Mouse (Mus musculus) kidney, postnatal 14 days (tissue): Measurements from ENCODE around the gene Mad2l2.
"Not testable (repeated sequence)": the region's sequence is repeated elsewhere in the genome, so short reads cannot be mapped to it uniquely, and the experiment has no call there.

Experiments used
- DNase-seq: peaks from one replicate; pipeline ENCODE4 v3.0.0; 2022; ENCODE audit warnings: mixed read lengths

Mad2l2 gene

DNA sequence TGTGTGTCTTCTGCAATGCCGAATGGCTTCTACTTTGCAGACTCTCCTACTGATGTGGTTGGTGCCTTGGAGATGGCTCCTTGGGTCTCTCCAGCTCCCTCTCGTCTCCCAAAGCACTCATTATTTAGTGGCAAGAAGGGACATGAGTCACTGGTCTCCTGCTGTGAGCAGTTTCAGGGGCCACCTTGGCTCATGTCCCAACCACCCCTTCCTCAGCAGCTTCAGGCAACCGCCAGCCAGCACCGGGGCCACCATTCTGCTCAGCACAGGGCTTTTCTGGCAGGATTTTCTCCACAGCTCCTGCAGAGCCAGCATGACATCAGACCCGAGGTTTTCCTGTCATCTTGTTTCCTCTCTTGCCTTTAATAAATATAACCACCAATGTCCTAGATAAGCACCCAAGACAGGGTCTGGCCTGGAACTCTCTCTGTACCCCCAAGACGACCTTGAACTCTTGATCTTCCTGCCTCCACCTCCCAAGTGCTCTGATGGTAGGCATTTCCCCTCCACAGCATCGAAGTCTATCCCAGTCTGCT is 21.6 kb upstream of the Mad2l2 start:
- DNase-seq: no peak

DNA sequence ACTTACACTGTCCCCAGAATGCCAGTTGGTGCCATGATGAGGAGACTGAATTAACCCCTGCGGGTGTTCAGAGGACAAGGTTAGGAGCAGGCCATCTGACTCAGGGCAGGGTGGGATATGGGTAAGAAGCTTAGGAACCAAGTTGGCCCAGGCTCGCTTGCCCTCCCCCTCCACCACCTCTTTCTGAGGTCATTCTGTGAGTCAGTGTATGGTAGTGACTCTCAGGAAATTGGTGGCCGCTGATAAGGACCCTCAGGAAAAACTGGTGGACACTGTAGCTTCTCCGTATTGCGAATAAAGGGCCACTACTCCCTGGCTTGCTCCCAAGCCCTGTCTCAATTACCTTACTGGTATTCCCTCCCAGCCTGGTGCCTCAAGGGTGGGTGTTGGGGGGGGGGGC is 21.0 kb upstream of the Mad2l2 start:
- no peak for DNase-seq

DNA sequence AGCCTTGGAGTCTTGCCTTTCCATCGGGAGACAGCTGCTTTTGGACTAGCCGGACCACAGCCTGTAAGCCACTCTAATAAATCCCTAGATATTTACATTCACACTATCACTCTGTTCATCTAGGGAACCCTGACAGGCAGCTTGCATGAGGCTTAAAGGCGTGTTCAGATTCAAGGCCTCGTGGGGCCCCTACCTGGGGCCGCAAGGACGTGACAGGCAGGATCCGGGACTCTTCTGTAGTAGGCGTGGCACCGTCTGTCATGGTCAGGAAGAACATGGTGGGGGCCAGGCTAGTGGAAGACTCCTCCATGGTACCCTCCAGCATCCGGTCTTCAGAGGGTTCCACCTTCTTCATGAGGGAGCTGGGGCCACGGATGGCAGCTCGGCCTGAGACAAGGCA is 17.7 kb upstream of the Mad2l2 start:
- no peak for DNase-seq

DNA sequence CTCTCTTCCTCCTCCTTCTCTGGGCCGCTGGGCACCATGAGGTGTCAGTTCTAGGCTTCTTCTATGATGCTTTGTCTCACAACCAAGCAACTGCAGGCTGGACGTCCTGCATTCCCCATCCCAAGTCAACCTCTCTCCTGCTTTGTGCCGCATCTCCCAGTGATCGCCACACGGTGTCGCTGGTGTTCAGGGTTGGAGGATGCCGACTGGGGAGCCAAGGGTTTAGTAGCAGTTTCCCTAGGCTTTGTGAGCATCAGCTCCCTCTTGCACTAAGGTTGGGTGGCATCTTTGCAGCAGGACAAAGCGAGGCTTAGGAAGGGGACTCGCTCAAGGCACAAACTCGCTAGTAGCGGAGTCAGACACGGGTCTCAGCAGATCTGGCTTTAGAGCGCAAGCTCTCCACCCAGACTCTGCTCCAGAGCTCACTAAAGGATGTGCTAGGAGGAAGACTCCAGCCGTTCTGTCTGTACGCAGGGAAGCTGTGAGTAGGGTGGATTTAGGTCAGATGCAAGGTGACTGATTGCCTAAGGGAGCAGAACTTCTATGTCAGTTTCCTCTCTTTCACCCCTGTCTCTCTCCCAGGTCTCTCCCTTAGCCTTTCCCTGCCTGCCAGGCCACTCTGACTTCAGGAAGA is 15.3 kb upstream of the Mad2l2 start:
- DNase-seq: peak; percentile 83

DNA sequence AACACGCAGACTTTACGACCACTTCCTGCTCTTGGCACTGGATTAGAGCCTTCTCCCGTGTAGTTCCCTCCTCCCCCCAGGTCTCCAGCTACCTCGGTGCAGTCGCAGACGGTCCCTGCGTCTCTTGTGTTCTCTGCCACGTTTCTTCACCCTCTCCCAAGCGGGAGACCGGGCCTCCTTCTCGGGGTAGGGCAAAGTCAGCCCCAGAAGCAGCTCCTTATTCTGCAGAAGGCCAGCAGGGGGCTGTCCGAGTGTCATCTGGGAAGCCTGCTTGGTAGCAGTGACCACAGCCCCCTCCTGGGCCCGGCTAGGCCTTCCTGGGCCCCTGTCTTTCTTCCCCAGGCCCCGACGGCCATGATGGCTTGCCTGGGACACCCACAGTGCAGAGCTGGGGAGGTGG is 14.7 kb upstream of the Mad2l2 start:
- peak; percentile 60 for DNase-seq

DNA sequence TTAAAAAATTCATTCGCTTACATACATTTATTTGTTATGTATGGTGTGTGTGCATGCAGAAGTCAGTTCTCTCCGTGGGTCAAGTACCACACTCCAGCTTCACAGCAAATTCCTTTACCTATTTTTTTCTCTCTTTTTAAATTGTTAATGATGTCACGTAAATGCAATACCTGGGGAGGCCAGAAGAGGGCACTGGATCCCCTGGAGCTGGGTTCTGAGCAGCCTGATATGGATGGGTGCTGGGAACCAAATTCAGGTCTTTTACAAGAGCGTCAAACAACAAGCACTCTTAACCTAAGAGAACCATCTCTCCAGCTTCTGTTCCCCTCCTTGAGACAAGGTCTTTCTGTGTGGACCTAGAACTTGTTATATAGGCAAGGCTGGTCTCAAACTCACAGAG is 13.5 kb upstream of the Mad2l2 start:
- DNase-seq: no peak

DNA sequence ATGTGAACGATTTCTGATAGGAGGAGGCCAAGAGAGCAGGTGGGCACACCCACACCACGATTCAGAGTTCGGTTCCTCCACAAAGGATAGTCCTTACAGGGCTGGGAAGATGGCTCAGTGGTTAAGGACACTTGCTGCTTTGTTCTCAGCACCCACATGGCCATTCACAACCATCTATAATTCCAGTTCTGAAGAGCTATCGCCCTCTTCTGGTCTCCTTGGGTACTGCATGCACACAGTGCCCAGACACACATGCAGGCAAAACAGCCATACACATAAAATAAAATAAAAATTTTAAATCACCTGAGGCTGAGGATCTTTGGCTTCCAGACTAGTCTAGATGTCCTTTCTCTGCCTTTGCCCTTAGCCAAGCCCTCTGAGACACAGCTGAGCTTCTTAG is 12.8 kb upstream of the Mad2l2 start:
- DNase-seq: no peak

DNA sequence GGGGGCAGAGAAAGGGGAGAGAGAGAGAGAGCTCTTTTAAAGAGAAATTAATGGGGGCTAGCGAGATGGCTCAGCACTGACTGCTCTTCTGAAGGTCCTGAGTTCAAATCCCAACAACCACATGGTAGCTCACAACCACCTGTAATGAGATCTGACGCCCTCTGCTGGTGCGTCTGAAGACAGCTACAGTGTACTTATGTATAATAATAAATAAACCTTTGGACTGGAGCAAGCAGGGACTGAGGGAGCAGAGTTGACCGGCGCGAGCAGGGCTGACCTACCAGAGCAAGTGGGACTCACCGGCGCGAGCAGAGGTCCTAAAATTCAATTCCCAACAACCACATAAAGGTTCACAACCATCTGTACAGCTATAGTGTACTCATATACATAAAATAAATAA is 10.6 kb upstream of the Mad2l2 start:
- not testable (repeated sequence) for DNase-seq

- DNase-seq: no peak
Observed at GRCm38 (mm10) chr4:148120555-148120954, 9.6 kb upstream of the Mad2l2 start.

- DNase-seq: no peak
Observed at GRCm38 (mm10) chr4:148121362-148121761, 8.8 kb upstream of the Mad2l2 start.

DNA sequence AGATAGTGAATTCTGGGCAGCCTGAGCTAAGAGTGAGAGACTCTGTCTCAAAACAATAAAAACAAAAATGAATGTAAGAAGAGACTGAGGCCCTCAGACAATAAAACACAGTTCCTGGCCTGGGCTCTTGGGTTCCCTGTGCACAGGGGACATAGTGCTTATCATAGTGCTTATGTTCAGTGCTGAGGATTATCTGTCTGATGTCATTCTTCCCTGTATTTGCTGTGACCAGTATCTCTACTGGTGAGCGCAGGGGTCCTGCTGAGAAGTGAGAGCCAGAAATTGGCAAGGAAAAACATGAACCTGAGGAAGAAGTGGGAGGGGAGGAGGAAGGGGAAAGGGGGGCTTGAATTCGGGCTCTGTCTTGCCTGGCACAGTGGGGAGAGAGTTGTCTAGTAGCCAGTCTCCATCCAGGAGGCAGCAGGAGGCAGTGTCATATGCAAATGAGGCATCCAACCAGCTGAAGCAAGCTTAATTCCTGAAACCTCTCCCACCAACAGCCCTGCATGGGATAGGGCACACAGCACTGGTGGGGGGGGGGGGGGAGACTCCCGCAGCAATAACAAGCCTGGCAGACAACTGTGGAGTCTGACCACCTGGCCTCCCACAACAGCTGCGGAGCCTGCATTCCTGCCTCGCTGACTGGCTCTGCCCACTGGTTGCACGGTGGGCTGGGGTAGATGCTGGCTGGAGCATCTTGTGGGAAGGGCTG is 8.0 kb upstream of the Mad2l2 start:
- no peak for DNase-seq

DNA sequence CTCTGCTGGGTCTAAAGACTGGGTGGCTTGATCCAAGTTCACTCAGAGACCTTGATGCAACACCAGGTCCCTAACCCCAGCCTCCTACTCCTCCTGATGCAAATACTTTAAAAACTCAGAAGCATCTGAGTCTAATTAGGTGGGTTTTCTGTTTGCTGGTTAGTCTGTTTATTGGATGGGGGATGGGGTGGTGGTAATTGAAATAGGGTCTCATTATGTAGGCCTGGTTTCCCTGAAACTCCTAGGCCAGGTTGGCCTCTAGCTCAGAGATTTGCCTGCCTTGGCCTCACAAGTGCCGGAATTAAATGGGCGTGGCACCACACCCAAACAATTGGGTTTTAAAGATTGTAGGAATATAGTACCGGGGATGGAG is 7.5 kb upstream of the Mad2l2 start:
- no peak for DNase-seq

GRCm38 (mm10) chr4:148128241-148128640 is 1.9 kb upstream of the Mad2l2 start:
- no peak for DNase-seq

GRCm38 (mm10) chr4:148128672-148129071 is 1.5 kb upstream of the Mad2l2 start:
- no peak for DNase-seq

DNA sequence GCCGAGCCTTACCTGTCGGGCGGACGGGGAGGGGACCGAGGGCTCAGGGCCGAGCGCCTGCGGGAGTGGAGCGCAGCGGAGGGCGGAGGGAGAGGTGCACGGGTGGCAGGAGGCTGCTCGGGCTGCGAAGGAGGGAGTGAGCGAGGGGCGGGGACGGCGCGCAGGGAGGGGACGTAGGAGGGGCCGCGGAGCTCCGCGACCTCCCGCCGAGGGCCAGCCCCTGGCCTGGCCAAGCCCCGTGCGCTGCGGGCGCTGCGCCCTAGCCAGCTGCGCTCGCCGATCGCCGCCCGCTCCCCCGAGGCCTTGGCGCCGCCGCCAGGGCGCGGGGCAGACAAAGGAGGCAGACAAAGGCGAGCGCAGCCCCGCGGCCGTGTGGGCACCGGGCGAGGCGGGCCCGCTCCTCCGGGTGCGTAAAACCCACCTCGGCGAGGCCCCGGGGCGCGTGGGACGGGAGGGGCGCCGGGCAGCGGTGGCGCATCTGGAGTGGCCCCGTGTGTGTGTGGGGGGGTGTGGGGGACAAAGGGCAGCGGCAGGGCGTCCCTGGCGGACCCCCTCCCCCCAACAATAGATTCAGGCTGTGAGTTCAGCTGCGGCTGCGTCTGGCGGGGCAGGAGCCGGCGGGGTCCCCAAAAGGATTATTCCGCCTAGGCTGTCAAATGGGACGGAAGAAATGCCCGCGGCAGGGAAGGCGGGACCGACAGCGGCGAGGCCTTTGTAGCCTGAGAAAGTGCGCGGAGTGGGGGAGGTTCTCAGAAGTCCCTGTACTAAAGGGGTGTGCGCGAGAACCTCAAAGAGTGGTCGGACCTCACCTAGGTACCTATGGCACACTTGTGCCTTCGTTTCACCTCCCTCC is 603 bp downstream of the Mad2l2 start, which contains the start of gene Draxin:
Gene Draxin, minus strand, starts transcription at position 138 of the 853 bp plus-strand sequence.
- peak; percentile 70 for DNase-seq

- DNase-seq: no peak
Observed at GRCm38 (mm10) chr4:148131497-148132081, 1.4 kb downstream of the Mad2l2 start.

GRCm38 (mm10) chr4:148134988-148135387 is 4.8 kb downstream of the Mad2l2 start:
- DNase-seq: no peak

DNA sequence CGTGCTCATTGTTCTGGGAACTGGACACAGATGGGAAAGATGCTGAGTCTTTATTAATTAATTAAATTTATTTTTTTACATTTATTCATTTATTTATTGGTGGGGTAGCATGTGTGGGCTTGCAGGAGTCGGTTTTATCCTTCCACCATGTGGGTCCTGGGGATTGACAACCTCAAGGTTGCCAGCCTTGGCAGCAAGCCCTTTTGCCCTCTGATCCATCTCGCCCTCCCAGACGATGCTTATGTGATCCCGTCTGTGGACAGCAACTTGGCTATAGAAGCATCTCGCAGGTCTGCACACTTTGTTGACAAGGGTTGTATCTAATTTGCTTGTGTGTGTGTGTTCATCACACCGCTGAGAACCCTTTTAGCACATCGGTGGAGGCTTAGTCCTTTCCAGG is 7.3 kb downstream of the Mad2l2 start:
- DNase-seq: no peak

DNA sequence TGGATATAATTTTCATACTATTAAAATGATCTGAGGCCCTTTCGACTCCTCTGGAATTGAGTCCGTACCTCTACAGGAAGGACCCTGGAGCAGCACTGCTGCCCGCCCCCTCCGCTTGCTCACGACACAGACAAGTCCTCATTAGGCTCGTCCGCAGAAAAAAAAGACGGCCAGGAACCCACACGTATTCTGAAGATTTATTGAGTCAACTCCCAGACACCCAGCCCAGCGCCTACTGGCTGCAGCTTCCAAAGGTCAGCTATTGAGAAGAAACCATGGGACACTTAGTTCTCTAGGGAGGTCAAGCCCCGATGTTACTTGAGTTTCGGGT is 9.5 kb downstream of the Mad2l2 start:
- DNase-seq: no peak

- peak; percentile 94 for DNase-seq
Observed at GRCm38 (mm10) chr4:148140098-148141011, 10.2 kb downstream of the Mad2l2 start.

DNA sequence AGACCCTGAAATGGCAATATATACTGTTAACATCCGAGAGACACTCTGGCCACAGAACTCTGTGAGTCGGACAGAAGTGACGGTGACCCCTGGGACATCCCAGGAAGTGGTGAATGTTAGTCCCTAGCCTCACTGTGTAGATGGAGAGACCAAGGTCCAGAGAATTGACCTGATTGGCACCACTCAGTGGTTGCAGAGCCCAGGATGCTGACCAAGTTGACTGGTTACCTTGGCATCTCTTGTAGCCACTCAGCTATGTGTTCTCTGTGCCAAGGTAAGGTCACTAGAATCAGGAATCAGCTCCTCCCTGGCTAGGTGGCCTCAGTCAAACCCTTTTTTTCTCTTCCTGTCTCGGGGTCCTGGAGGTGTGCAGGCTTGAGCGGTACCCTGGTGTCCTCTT is 13.5 kb downstream of the Mad2l2 start:
- no peak for DNase-seq

DNA sequence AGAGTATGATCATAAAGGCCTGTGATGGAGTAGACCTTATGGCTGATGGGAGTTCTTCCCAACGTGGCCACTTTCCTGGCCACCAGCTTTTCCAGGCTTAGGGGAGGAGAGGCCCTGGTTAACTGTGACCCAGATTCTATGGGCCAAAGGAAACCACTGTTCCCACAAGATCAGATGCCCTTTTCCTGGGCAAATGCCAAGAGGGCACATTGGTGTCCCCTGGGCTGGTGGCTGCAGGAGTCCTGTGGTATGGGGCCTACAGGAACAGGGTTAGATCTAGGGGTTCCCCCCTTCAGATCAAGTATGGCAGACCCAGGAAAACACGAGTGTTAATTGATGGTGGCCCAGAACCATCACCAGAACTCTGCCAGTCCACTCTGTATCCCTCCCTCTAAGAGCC is 17.5 kb downstream of the Mad2l2 start:
- no peak for DNase-seq
